Mouse (Mus musculus) cerebellum, adult 9-10 months (tissue): ENCODE data around the gene Ntrk2.

Source experiments
- DNase-seq: peaks from one replicate; pipeline ENCODE4 v3.0.0; 2022

Gene Ntrk2

DNA sequence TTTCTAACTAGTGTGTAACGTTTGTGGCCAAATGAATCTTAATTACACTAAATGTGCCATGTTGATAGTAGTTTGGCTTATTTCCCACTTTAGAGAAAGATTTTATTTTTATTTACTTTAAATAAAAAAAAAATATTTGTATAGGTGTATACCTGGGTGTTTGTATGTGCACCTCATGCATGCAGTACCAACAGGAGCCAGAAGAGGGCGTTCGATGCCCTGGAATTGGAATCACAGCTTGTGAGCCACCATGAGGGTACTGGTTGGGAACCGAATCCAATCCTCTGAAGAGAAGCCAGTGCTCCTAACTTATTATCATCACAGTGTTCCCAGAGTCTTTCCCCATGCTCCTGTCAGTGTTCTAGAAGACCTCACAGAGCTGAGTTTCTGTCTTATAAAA lies 42.2 kb downstream of the Ntrk2 start:
- DNase-seq, result no peak

DNA sequence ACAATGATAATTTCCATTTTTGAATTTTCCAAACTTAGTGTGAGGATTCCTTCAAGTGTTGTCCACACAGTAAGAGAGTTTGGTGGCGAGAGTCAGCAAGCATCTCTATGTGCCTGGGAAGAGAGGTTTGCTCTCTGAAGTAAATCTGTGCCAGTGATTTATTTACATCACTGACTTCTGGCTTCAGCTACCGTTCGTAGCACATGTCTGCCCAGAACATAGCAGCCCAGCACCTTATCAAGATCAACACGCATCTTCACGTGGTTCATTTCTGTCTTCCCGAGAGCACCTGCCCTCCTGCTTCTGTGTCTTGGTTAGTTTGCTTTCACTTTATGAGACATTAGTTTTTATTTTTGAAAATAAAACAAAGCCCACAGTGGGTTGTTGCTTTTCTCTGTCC lies 47.3 kb downstream of the Ntrk2 start:
- peak; percentile 73 for DNase-seq

DNA sequence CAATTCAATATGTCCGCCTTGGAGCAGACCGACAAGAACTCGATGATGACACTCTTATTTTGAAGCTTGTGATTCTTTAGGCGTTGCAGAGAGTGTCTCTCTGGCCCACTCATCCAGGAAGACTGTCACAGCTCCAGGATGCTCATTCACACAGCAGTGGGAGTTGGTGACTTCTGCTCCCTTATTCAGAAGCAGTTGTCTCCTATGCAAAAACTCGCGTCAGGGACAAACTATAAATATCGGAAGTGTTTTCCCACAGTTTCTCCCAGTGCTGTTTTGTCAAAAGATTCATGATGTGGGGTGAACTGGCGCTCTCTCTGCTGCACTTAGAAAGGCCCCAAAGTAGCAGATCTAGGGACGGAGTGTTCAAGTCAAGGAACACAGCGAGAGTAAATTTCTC lies 59.9 kb downstream of the Ntrk2 start:
- DNase-seq, result no peak

DNA sequence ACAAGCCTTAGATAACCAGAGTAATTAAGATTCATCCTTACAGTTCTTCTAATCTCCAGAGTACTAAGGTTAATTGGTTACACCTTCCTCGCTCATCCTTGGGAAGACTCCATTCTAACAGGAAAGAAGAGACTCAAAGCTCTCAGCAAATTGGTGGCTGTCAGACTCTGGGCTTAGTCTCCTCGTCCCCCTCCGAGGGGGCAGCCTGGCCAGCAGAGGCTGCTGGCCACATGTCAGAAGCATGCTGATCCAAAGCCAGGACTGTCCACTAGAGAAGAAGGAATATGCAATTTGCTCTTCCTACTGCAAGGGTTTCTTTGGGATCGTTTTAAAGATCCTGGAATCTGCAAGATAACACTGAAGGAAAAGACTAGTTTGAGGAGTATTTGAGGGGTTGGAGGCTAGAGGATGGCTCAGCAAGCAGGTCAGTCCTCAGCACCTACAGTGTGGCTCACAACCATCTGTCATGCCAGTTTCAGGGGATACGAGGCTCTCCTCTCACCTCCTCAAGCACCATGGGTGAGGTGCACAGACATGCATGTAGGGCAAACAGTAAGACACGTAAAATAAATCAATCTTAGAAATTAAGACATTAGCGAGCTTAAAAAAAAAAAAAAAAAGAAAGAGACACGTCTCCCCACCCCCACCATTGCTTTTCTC lies 60.5 kb downstream of the Ntrk2 start:
- peak; percentile 55 for DNase-seq

DNA sequence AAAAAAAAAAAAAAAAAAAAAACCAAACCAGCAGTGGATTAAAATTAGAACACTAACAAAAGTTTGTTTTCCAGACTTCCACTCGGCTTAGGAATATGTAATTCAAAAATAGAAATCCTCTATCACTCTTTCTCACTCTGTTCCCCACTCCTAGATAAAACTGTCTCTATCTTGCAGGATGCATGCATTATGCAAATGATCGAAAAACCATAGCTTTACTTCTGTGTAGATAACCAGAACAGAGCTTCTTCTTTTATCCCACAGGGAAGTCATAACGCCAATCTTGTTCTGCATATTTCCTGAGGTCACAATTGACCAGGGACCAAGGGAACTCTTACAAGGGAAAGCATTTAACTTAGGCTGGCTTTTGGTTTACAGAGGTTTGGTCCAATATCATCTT lies 76.1 kb downstream of the Ntrk2 start:
- no peak for DNase-seq

DNA sequence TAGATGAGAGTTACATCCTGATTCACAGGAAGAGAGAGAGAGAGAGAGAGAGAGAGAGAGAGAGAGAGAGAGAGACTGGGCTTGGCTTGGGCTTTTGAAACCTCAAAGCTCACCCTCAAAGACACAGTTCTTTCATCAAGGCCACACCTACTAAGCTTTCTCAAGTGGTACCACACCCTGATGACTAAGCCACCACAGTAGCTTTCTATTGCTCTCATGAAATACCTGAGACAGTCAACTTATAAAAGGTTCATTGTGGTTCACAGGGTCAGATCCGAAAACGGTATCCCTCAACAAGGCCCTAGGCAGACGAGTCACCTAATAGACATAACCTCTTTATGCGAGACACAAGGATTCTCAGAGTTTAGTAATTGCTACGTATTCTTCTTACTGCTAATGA lies 76.5 kb downstream of the Ntrk2 start:
- no peak for DNase-seq

DNA sequence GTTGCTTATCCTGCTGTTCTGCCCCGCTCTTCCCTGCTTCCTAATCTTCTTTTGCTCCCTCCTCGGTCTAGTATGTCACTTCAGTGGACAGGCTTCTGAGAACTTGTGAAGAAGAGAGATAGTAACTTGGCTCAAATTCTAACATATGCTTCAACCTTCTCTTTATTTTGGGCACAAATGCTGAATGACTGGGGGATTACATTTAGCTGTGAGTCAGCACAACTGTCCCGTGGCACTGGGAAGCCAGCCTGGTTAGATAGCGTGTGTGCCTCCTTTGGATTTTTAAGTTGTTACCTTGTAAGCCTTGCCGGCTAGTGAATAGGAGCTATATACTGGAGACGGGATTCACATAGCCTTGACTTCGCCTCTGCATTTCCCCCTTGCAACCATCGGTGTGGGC lies 79.7 kb downstream of the Ntrk2 start:
- DNase-seq, result no peak

DNA sequence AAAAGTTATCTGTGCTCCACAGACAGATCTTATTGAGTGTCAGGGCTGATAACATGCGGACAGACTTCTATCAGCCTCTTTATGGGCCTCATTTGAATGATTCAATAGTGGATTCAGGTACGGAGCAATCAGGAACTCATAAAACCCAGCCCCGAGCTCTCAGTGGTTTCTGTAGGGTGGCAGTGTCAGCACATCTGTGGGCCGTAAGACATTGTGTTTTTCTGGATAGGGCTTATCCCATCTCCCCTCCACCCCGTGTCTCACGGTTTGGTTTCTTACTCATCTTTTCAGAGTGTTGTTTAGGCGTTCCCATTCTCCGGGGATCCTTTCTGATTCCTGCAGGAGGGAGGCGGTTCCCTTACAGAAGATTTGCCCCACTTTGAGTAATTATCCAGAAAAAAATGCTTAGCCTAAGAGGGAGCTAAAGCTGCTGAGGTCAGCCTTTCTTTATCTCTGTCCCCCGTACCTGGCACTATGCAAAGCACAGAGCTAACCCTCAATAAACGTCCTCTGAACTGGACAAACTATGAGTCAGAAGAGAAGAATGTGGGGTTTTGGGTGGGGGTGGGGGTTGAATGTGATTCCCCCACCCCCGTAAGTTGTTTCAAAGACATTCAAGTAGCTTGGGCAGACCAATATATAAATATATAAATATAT lies 90.0 kb downstream of the Ntrk2 start:
- no peak for DNase-seq

DNA sequence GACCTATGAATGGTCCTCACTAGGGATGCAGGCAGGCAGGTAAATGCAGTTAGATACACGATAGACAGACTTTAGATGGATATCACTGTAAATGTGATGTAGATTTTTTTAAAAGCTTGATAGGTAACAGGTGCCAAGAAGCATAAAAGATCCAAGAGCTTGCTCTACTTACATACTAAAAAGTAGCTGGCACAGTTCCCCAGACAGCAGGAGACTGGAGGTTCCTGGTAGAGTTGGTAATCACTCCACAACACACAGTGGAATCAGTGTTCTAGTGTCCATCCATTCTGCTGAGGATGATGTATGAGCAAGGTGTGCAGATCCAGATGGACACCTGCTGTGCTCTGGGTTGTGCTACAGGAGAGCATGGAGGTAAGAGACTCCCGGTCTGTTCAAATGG lies 93.0 kb downstream of the Ntrk2 start:
- DNase-seq, result peak; percentile 60

DNA sequence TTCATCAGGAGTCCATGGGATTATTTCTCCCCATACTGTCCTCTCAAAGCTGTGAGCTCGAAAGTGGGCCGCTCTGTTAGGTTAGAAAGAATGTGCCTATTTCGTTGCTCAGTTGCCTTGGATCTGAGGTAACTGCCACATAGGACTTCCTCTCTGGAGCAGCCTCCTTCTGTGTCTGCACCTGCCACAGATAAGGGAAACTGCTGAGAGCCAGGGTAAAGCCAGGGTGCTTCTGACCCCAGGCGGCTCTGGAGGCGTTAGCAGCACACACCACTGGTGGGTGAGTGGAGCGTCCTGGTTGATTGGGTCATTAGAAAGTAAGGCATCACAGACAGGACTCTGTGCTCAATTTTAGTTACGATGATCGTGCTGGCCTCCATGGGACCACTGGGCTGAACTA lies 95.9 kb downstream of the Ntrk2 start:
- DNase-seq, result peak; percentile 74

DNA sequence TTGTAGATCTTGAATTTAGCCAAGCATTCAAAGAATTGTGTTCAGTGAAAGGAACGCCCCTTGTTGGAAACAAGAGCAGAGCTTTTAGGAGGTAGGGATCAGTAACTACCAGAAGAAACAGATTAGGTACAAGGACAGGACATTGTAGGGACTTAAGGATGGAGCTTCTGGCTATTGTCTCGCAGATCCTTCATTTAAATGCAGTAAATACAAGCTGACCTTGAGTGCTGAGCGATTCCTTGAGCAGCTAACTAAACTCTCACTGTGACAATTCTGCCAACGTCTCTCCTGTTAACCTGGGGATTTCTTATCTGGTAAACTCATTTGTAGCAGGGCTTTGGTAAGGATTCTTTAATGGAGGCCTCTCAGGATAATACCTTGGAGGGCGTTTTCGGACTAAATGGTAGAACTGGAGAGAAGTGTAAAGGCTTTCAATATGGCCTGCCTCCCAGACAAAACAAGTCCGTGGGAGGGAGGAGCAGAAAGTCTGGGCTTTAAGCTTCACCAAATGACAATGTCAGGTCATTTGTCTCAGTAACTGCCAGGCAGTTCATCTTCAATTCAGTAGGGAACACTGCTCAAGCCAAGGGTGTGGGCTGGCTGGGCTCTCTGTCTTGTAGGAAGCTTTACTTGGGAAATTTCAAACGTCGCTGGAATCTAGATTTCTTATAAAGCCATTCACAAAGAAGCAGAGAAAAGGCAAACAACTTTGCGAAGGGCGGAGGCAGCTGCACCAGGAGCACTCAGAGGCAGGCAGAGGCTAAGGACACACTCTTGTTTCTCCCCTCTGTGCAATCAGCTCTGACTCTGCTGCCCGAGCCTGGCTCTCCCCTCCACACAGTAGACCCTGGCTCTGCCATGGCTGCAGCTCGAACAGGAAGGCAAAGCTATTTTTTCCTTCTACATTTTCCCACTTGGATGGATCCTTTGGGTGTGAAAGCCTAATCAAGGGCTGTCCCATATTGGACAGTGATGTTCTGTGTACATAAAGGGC lies 98.7 kb downstream of the Ntrk2 start:
- no peak for DNase-seq

DNA sequence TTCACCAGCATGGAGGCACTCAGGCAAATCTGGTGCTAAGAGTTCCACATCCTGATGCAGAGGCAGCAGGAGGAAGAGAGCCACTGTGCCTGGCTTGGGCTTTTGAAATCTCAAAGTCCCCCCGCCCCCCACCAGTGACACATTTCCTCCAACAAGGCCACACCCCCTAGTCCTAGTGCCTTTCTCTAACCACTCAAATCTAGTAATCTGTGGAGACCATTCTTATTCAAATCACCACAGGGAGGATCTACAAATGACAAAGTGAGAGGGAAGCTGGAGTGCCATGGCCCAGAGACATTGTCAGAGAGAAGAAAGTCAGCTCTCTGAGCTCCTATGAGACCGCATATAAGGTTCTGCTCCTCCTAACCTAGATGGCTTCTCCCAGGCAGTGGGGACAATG lies 105.6 kb downstream of the Ntrk2 start:
- no peak for DNase-seq

DNA sequence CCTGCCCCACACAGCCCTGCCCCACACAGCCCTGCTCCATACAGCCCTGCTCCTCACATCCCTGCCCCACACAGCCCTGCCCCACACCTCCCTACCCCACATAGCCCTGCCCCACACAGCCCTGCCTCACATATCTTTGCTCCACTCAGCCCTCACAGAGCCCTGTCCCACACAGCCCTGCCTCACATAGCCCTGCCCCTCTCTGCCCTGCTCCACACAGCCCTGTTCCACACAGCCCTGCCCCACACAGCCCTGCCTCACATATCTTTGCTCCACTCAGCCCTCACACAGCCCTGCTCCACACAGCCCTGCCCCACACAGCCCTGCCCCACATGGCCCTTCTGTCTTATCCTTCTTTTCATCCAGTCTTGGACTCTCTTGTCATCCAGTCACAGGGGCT lies 106.2 kb downstream of the Ntrk2 start:
- DNase-seq, result no peak

DNA sequence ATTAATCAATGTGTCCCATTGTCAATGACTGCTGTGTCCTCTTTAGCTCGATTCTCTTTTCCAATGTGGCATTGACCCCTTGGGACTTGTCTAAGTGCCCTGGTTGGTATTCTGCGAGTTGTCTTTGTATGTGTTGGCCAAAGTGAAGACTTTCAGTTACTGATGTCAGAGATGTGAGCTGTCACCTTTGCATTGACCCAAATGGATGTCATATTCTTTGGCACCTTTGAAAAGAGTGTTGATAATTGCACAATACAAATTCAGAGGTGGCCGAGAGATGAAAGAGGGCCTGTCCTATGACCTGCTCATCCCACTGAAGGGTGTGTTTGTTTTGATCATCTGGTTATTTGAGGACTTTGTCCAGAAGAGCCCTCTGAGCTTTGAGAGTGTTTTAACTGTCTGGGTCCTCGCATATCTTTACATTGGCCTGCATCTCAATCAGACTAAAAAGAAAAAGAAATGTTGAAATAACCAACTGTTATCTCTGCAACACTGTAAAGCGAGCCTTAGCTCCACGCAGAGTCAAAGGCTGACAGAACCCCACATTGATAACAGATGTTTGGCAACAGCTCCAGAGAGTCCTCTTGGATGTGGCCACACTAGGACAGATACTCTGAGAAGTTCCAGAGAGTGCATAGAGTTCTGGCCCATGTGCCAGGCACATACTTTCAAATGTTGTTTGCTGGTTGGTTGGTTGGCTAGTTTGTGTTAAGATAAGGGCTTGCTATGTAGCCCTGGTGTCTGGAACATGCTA lies 107.9 kb downstream of the Ntrk2 start:
- no peak for DNase-seq

DNA sequence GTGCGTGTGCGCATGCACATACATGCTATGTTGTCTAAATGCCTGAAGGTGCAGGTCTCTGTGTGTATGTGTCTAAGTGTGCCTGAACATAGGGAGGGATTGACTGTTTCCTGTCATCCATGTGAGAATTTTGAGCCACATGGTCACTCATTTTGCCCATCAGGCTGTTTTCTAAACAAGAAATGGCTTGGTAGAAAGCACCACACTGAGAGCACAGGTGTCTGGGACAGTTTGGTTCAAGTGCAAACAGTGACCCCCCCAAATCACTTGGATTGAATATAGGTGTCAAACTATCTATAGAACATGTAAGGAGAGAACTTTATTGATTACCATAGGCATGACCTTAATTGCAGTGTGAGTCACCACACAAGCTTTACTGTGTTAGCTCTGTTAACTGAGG lies 110.0 kb downstream of the Ntrk2 start:
- DNase-seq, result peak; percentile 67

DNA sequence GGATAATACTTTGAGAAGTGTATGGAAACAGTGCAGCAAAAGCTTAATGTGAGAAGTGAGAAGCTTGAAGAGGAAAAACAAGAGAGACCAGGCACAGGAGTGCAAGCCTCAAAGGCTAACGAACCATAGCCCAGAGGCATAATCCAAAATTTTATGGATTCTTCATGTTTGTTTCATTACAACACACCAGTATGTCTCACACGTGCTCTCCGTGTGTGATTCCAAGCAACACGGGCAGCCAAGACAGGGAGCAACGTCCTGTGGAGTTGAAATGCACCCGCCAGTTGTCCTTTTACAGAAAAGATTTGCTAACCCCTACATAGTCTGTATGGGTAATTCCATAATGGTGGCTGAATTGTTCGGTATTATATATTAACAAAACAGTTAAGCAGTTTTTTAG lies 113.9 kb downstream of the Ntrk2 start:
- no peak for DNase-seq

DNA sequence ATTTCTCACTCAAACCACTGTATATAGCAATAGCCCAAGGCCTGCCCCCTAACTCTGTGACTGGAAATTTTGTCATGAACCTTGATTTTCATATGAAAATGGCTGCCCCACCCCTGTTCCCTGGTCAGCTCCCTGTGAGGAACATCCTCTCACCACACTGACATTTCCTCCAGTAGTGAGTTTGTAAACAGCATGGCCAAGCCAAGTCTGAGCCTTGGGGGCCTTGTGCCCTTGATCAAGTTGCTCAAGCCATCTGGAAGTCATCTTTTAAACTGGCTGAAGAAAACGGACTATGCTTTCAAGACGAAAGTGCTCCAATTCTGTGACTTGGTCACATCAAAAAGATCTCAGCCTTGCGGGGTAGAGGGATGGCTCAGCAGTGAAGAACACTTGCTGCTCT lies 114.9 kb downstream of the Ntrk2 start:
- DNase-seq, result no peak

DNA sequence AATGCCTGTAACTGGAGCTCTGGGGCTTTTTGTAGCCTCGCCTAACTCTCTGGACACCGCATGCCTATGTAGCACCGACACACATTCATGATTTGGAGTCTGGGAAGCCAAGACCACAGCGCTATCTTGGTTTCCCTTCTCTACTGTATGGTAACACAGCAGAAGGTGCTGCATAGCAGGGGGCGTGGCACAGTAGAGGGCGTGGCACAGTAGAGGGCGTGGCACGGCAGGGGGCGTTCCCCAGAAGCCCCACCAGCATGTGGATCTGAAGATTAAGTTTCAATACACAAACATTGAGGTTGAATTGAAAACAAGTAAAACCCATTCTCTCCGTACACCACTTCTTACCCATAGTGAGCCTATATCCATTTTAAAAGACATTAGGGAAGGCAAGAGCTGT lies 115.3 kb downstream of the Ntrk2 start:
- DNase-seq, result peak; percentile 59

DNA sequence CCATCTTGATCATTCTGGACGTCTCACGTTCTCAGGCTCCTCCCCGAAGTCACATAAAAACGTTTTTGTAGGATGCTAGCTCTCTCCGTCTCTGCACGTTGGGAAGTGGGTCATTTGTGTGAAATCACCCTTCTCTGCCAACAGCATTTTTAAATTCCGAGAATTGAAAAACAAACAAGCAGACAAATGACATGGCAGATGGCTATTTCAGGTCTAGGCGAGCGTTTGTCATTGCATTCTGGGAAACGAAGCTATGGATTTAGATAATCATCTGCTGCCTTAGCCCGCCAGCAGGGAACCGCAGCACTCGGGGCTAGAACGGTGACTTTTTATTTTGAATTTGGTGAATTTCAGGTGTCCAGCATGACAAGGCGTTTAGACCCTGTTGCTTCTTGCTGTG lies 115.8 kb downstream of the Ntrk2 start:
- DNase-seq, result peak; percentile 82

DNA sequence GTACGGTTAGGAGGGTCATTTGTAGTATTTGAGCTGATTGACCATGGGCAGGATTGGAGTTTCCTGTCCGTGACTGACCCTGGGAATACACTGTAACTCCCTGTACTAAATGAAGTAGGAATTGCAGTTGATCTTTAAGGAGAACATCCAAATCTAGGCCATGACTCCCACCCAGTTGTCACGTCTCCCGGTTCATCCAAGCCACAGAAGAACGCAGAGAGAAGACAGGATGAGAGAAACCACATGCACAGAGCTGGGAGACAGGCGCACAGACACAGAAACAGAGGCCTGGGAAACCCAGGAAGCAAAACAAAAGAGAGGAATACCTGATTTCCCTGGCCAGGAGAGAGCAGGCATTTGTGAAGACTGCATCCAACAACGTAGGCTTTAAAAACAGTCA lies 117.1 kb downstream of the Ntrk2 start:
- no peak for DNase-seq

DNA sequence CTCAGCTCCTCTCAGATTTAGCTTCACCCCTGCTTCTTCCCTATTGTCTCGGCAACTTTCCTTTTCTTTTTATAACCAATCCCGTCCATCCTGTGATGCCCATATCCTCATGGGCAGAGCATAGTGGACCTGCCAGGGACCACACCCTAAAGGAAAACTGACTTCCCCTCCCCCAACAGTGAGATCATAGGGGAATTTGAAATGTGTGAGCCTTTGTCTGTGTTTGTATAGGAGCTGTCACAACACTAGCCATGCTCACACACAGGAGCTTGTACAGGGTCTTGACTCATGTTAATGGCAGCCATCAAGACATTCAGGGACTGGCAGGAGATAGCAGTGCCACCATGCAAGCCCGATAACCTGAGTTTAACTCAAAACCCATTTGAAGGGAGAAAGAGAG lies 118.1 kb downstream of the Ntrk2 start:
- DNase-seq, result no peak

DNA sequence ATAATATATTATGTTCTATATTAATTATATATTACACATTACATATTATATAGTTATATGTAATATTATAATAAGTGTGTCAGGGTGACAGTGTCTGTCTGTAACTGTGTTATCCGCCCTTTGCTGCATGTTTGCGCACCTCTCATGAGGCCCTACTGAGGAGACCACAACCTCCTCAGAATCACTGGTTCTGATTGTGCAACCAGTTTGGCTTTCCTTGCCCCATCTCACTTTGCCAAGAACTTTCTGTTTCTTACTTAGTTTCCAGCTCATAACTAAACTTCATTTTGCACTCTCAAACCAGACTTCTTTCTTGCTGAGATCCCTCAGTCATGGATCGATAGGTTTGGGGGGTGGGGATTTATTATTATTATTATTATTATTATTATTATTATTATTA lies 120.8 kb downstream of the Ntrk2 start:
- no peak for DNase-seq

DNA sequence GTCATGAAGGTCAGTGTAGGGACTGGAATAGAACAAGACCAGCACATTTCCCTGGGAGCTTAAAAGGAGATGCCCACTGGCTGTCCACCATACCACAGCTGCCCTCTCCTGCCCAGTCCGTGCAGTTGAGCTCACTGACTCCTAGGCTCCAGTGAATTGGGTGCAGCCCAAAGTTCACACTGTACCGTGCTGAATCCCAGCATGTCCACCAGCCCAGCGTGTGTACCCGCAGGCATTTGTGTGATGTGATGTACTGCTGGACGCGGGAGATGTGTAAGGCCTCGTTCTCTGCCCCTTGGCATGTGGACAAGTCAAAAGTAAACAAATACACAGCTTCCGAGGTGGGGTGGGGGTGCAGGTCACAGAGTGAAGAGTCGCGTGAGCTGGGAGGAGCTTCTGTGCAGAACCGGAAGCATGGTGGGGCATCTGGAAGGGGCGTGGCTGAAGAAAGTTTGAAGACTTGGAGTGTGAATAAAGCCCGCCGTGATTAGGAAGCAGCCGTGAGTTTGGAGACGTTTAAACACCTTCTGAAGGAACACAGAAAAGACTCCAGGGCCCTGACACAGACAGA lies 121.4 kb downstream of the Ntrk2 start:
- no peak for DNase-seq
